Mouse (Mus musculus) heart, postnatal 0 days (tissue): ENCODE results near the gene Serinc5. TPM values are rescaled to one million over a fixed set of nuclear protein-coding genes. Genes with fewer than 3 reads are reported as not detected.

ENCODE experiments used
- ATAC-seq: fragments of 200-750 bp; cut with Nextera tagmentation; 2 replicates; pipeline ENCODE4 v1.8.0; 2017; ENCODE audit warnings: low read depth, moderate number of reproducible peaks, moderate library complexity; ENCODE audit not compliant: insufficient read depth
- DNase-seq: peaks from one replicate; pipeline ENCODE4 v3.0.0-alpha.2; 2016; ENCODE audit warnings: low spot score
- H3K27ac ChIP-seq: fragments of 300-500 bp; sonication (generic); 2 replicates; pipeline ENCODE4 v1.5.1; 2014; ENCODE audit warnings: low read depth, mild to moderate bottlenecking
- H3K27me3 ChIP-seq: fragments of 300-500 bp; sonication (generic); 2 replicates; pipeline ENCODE4 v1.6.1; 2014; ENCODE audit warnings: low read length, mixed read lengths; ENCODE audit not compliant: control insufficient read depth, insufficient read depth
- H3K36me3 ChIP-seq: fragments of 300-500 bp; sonication (generic); replicated peaks from 2 replicates; pipeline ENCODE4 v1.6.1; 2014; ENCODE audit warnings: low read length, mixed read lengths; ENCODE audit not compliant: control insufficient read depth, insufficient read depth
- H3K4me1 ChIP-seq: fragments of 300-500 bp; sonication (generic); 2 replicates; pipeline ENCODE4 v1.6.1; 2014; ENCODE audit warnings: antibody characterized with exemption; ENCODE audit not compliant: control insufficient read depth, insufficient read depth
- H3K4me2 ChIP-seq: fragments of 300-500 bp; sonication (generic); 2 replicates; pipeline ENCODE4 v1.6.1; 2014; ENCODE audit warnings: low read depth, mild to moderate bottlenecking, low read length, moderate library complexity
- H3K4me3 ChIP-seq: fragments of 300-500 bp; sonication (generic); 2 replicates; pipeline ENCODE4 v1.5.1; 2014; ENCODE audit warnings: low read depth, low read length
- H3K9ac ChIP-seq: fragments of 300-500 bp; sonication (generic); replicated peaks from 2 replicates; pipeline ENCODE4 v1.6.1; 2014; ENCODE audit warnings: low read depth, low read length, mixed read lengths
- H3K9me3 ChIP-seq: fragments of 300-500 bp; sonication (generic); replicated peaks from 2 replicates; pipeline ENCODE4 v1.6.1; 2016; ENCODE audit warnings: low read length; ENCODE audit not compliant: control insufficient read depth
- CTCF ChIP-seq: IDR thresholded peaks from 2 replicates; pipeline ENCODE4 v1.5.1; 2016; ENCODE audit warnings: antibody characterized with exemption, control low read depth, low read depth
- EP300 ChIP-seq: IDR thresholded peaks from 2 replicates; pipeline ENCODE4 v1.6.1; 2016; ENCODE audit warnings: antibody characterized with exemption, low read depth
- WGBS: fragments of 180-500 bp; shearing (Covaris S2); extraction: QIAGEN DNeasy Blood & Tissue Kit; methylation state at CpG from one replicate; pipeline ENCODE4 v1.1.7; 2014; 5-methylcytosine and 5-hydroxymethylcytosine counted together
- polyA plus RNA-seq: library from polyadenylated mRNA; unstranded; fragments of >200 nt; fragmentation: Nextera tagmentation; extraction: Ambion mirVana; gene quantifications from 2 replicates; pipeline ENCODE4 v1.2.1, GENCODE M21; 2015
- total RNA-seq: library from RNA; depleted of rRNA; stranded (reverse); fragments of >200 nt; gene quantifications from 2 replicates; pipeline ENCODE4 v1.2.3, GENCODE M21; 2014; ENCODE audit warnings: low replicate concordance

The Serinc5 gene
- total and polyA plus RNA-seq, 2 experiments from 2014 or later = 9.8 to 28.2 TPM

- Histone ChIP-seq H3K9ac (no peak overlapping the region), H3K27me3 (no peaks in the 10 kb centered on the region), H3K4me3 (no peak overlapping the region), H3K4me1 (peaks cover 7% of the 10 kb centered on the region; the same call in 1 of the 2 replicates), H3K9me3 (no peaks in the 10 kb centered on the region), H3K4me2 (no peak overlapping the region), H3K27ac (no peak overlapping the region), H3K36me3 (no peaks in the 10 kb centered on the region)
- TF ChIP-seq CTCF (no peak), EP300 (no peak)
- ATAC-seq (no peak), DNase-seq (peak; percentile 35)
- WGBS = 62% methylated on average over 8 of the region's 8 CpGs
Observed at GRCm38 (mm10) chr13:92584094-92584717, 26.7 kb upstream of the Serinc5 start.

GRCm38 (mm10) chr13:92588704-92589103 is 22.2 kb upstream of the Serinc5 start:
- Histone ChIP-seq H3K4me3 (no peak overlapping the region), H3K36me3 (no peaks in the 10 kb centered on the region), H3K27ac (no peak overlapping the region), H3K4me2 (no peak overlapping the region), H3K27me3 (no peaks in the 10 kb centered on the region), H3K9me3 (no peaks in the 10 kb centered on the region), H3K9ac (no peak overlapping the region), H3K4me1 (0 out of 2 replicates have a peak, but pooled peaks cover 8% of the 10 kb centered on the region)
- WGBS = 64% methylated on average over 3 of the region's 3 CpGs
- DNase-seq = no peak
- TF ChIP-seq EP300 (no peak), CTCF (no peak)
- no peak for ATAC-seq

GRCm38 (mm10) chr13:92589255-92589654 is 21.6 kb upstream of the Serinc5 start:
- H3K27me3 ChIP-seq = no peaks in the 10 kb centered on the region

GRCm38 (mm10) chr13:92591225-92591624 is 19.7 kb upstream of the Serinc5 start:
- Histone ChIP-seq H3K4me2 (no peak overlapping the region), H3K27ac (no peak overlapping the region), H3K4me3 (no peak overlapping the region), H3K9ac (no peak overlapping the region), H3K9me3 (no peaks in the 10 kb centered on the region), H3K36me3 (no peaks in the 10 kb centered on the region), H3K4me1 (0 out of 2 replicates have a peak, but pooled peaks cover 16% of the 10 kb centered on the region), H3K27me3 (no peaks in the 10 kb centered on the region)
- 75% methylated on average over 3 of the region's 3 CpGs for WGBS
- ATAC-seq (no peak), DNase-seq (no peak)
- TF ChIP-seq CTCF (no peak), EP300 (no peak)

More at GRCm38 (mm10) chr13:92589255-92589654, 21.6 kb upstream of the Serinc5 start:
- H3K4me3 ChIP-seq = no peak overlapping the region
- H3K4me2 ChIP-seq = no peak overlapping the region
- ATAC-seq (no peak), DNase-seq (no peak)
- H3K4me1 ChIP-seq = 0 out of 2 replicates have a peak, but pooled peaks cover 8% of the 10 kb centered on the region
- H3K36me3 ChIP-seq = no peaks in the 10 kb centered on the region
- no peak overlapping the region for H3K9ac ChIP-seq
- TF ChIP-seq CTCF = no peak
- TF ChIP-seq EP300 = no peak
- H3K27ac ChIP-seq = no peak overlapping the region
- no peaks in the 10 kb centered on the region for H3K9me3 ChIP-seq

GRCm38 (mm10) chr13:92592268-92592785 is 18.6 kb upstream of the Serinc5 start:
- Histone ChIP-seq H3K36me3 (no peaks in the 10 kb centered on the region), H3K4me2 (no peak overlapping the region), H3K4me1 (0 out of 2 replicates have a peak, but pooled peaks cover 16% of the 10 kb centered on the region), H3K27ac (no peak overlapping the region), H3K9me3 (no peaks in the 10 kb centered on the region), H3K9ac (no peak overlapping the region), H3K27me3 (no peaks in the 10 kb centered on the region), H3K4me3 (no peak overlapping the region)
- no peak for ATAC-seq
- no peak for TF ChIP-seq EP300
- no peak for TF ChIP-seq CTCF
- 58% methylated on average over 5 of the region's 5 CpGs for WGBS
- no peak for DNase-seq
